Mouse (Mus musculus) midbrain, embryonic 10.5 days (tissue): ENCODE data around the gene Agpat1. TPM values are rescaled to one million over a fixed set of nuclear protein-coding genes. Genes with fewer than 3 reads are reported as not detected.
A peak's percentile ranks its signal among the peaks of the same experiment; 100 is the strongest.

Experiments
- DNase-seq: peaks from one replicate; pipeline ENCODE4 v3.0.0-alpha.2; 2017; ENCODE audit warnings: low spot score
- H3K27ac ChIP-seq: fragments of 300-500 bp; sonication (generic); replicated peaks from 2 replicates; pipeline ENCODE4 v1.5.1; 2016; ENCODE audit warnings: mild to moderate bottlenecking
- H3K27me3 ChIP-seq: fragments of 300-500 bp; sonication (generic); 2 replicates; pipeline ENCODE4 v1.6.1; 2016; ENCODE audit warnings: low read depth, mild to moderate bottlenecking; ENCODE audit not compliant: poor library complexity, severe bottlenecking
- H3K36me3 ChIP-seq: fragments of 300-500 bp; sonication (generic); 2 replicates; pipeline ENCODE4 v1.6.1; 2016; ENCODE audit warnings: mild to moderate bottlenecking, moderate library complexity
- H3K4me1 ChIP-seq: fragments of 300-500 bp; sonication (generic); 2 replicates; pipeline ENCODE4 v1.6.1; 2016
- H3K4me3 ChIP-seq: fragments of 300-500 bp; sonication (generic); 2 replicates; pipeline ENCODE4 v1.5.1; 2016; ENCODE audit warnings: mild to moderate bottlenecking, moderate library complexity
- H3K9me3 ChIP-seq: fragments of 300-500 bp; sonication (generic); replicated peaks from 2 replicates; pipeline ENCODE4 v1.6.1; 2016; ENCODE audit warnings: mild to moderate bottlenecking
- WGBS: fragments of 180-500 bp; shearing (Covaris S2); methylation state at CpG from one replicate; pipeline ENCODE4 v1.1.7; 2016; 5-methylcytosine and 5-hydroxymethylcytosine counted together
- polyA plus RNA-seq: library from polyadenylated mRNA; unstranded; fragments of >200 nt; fragmentation: Nextera tagmentation; extraction: Ambion mirVana; gene quantifications from 2 replicates; pipeline ENCODE4 v1.2.1, GENCODE M21; 2016

The Agpat1 gene
- polyA plus RNA-seq, 1 experiment from 2014 or later = 66.0 TPM

DNA sequence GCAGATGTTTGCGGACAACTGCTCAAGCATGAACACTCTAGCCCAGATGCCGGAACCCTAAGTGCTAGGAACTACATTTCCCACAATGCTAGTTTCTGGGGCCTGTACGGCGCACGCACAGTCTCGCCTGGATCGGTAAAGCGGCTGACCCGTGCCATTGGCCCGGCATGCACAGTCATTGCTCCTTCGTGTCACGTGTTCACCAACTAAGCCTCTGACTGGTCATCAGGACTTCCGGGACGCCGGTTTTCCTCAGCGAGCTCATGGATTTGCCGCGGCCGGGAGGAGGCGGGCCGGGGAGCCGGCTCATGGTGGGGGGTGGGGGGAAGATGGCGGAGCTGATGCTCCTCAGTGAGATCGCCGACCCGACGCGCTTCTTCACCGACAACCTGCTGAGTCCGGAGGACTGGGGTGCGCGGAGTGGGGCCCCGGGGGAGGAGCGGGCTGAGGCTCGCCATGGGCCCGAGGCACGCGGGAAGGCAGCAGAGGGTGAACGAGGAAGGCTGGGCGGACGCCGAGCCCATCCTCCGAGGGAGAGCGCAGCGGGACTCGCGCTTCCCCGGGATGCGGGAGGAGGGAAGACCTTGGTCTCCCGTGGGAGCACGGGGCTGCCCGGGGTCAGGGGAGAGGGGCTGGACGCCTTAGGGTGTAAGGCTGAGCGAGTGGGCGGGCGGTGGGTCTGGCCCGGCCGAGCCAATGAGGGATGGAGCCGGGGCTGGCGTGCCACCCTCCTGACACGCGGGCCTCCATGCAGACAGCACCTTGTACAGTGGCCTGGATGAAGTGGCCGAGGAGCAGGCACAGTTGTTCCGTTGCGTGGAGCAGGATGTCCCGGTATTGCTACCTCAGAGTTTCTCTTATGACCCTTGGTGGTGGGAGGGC is 43.1 kb downstream of the Agpat1 start, which contains the start of gene Atf6b:
Gene Atf6b, plus strand, starts transcription at position 241 of the 882 bp plus-strand sequence.
- Histone ChIP-seq H3K9me3 (no peaks in the 10 kb centered on the region), H3K27ac (peak within 1 kb of the TSS; percentile 93), H3K4me3 (peak within 1 kb of the TSS; percentile 82), H3K36me3 (peaks cover 51% of the 10 kb centered on the region), H3K27me3 (no peaks in the 10 kb centered on the region), H3K4me1 (peaks cover 42% of the 10 kb centered on the region)
- DNase-seq = peak; percentile 96
- 1% methylated on average over 66 of the region's 66 CpGs for WGBS

DNA sequence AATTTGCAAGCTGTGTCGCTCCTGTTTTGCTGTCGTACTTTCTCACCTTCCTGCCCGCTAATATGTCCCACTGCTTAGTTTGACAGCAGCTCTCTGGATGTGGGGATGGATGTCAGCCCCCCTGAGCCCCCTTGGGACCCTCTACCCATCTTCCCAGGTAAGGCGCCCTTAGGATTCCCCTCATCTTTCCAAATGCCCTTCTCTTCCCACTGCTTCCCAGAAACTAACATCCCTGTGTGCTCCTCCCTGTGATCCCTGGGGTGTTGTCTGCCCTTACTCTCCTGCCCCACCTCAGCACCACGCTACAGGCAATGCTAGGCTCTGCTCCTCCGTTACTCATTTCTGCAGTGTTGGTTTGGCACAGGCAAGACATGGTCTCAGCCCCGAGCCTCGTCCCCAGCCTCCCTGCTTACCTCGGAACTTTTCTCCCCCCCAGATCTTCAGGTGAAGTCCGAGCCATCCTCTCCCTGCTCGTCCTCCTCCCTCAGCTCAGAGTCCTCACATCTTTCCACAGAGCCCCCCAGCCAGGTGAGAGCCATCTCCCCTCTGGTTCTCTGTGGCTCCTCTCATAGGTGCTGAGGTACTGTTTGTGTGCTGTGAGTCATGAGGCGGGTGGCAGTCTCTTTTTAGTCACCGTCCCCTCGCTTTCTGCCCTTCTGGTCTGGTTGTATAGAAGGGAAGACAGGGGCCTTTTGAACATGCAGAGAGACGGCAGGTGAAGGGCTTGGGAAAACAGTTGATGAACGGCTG is 44.3 kb downstream of the Agpat1 start:
- peaks cover 63% of the 10 kb centered on the region for H3K36me3 ChIP-seq
- 87% methylated on average over 16 of the region's 16 CpGs for WGBS
- H3K27me3 ChIP-seq = no peaks in the 10 kb centered on the region
- H3K9me3 ChIP-seq = no peaks in the 10 kb centered on the region
- H3K4me3 ChIP-seq = peak overlapping the region; percentile 82
- DNase-seq = no peak
- peaks cover 42% of the 10 kb centered on the region for H3K4me1 ChIP-seq
- no peak overlapping the region for H3K27ac ChIP-seq

DNA sequence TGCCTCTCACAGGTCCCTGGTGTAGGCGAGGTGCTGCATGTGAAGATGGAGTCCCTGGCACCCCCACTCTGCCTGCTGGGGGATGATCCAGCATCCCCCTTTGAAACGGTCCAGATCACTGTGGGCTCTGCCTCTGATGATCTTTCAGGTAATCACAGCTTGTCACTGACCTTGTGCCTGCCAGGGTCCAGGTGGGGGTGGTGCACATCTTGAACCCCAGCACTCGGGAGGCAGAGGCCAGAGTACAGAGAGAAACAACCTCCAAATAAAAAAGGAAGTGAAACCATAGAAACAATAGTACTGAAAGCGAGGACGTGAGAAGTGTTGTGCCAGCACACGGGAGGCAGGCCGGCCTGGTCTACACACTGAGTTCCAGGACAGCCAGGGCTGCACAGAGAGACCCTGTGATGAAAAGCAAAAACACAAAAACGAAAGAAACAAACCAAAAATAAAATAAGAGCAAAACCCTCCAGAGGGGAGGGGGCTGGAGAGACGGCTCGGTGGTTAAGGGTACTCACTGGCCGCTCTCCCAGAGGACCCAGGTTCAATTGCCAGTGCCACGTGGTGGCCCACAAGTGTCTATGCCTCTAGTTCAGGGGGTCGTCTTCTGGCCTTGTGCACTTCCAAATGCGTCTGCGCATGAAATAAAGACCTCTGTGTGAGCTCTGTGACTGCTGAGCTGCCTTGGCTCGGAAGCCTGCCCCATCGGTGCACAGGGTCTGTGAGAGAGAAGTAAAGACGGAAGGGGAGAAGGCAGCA is 45.2 kb downstream of the Agpat1 start:
- no peak for DNase-seq
- H3K4me1 ChIP-seq = peaks cover 42% of the 10 kb centered on the region
- no peaks in the 10 kb centered on the region for H3K9me3 ChIP-seq
- WGBS = 91% methylated on average over 18 of the region's 18 CpGs
- H3K27ac ChIP-seq = no peak overlapping the region
- H3K27me3 ChIP-seq = no peaks in the 10 kb centered on the region
- peaks cover 73% of the 10 kb centered on the region for H3K36me3 ChIP-seq
- H3K4me3 ChIP-seq = 0 out of 2 replicates have a peak overlapping the region, but pooled peaks have one; percentile 82

DNA sequence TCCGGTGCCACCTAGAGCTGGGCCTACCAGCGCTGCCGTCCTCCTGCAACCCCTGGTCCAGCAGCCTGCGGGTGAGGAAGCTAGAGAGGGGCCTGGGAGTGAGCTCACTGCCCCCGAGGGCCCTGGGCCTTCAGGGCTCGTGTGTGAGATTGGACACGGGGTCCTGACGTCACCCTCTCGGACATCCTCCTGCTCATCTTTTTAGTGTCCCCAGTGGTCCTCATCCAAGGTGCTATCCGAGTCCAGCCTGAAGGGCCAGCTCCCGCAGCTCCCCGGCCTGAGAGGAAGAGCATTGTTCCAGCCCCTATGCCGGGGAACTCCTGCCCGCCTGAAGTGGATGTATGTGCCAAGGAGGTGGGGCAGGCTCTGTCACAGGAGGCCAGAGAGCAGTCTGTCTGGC is 46.7 kb downstream of the Agpat1 start:
- Histone ChIP-seq H3K27ac (no peak overlapping the region), H3K9me3 (no peaks in the 10 kb centered on the region), H3K4me3 (no peak overlapping the region), H3K27me3 (no peaks in the 10 kb centered on the region), H3K36me3 (peaks cover 83% of the 10 kb centered on the region), H3K4me1 (peaks cover 38% of the 10 kb centered on the region)
- DNase-seq = no peak
- WGBS = 92% methylated on average over 14 of the region's 14 CpGs

DNA sequence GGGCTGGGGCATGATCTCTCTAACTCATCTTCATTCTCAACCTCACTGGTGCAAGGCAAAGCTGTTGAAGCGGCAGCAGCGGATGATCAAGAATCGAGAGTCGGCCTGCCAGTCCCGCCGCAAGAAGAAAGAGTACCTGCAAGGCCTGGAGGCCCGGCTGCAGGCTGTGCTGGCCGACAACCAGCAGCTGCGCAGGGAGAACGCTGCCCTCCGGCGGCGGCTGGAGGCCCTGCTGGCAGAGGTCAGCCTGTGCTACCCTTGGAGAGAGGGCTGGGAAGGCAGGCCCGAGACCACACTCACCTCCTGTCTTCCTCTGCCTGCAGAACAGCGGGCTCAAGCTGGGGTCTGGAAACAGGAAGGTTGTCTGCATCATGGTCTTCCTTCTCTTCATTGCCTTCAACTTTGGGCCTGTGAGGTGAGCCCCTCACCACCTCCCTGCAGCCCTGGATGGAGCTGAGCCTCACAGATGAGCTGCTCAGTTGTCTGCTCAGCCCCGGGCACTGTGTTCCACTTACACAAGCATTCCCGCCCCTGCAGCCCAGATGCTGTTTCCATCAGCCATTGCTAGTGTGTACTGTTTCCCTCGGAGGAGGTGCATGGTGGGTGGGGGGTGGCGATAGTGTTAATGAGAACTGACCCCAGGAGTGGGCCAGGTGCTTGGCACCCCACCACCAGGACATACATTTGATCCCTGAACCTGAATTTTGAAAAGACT is 47.6 kb downstream of the Agpat1 start:
- peaks cover 76% of the 10 kb centered on the region for H3K36me3 ChIP-seq
- 53% methylated on average over 19 of the region's 19 CpGs for WGBS
- H3K4me3 ChIP-seq = no peak overlapping the region
- no peaks in the 10 kb centered on the region for H3K9me3 ChIP-seq
- H3K27me3 ChIP-seq = no peaks in the 10 kb centered on the region
- H3K27ac ChIP-seq = no peak overlapping the region
- DNase-seq = peak; percentile 60
- peaks cover 38% of the 10 kb centered on the region for H3K4me1 ChIP-seq

DNA sequence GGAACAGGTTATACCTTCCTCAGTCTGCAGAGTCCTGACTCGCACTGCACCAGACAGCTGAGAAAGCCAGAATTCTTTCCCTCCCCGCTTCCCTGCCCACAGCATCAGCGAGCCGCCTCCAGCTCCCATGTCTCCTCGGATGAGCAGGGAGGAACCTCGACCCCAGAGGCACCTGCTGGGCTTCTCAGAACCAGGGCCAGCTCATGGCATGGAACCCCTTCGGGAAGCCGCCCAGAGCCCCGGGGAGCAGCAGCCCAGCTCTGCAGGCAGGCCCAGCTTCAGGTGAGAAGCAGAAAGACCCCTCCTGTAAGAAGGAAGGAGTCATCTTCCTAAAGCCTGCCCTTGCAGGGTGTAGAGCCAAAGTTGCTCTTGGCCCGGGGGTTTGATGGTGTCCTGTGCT is 48.5 kb downstream of the Agpat1 start:
- 93% methylated on average over 10 of the region's 10 CpGs for WGBS
- no peak overlapping the region for H3K4me3 ChIP-seq
- no peaks in the 10 kb centered on the region for H3K27me3 ChIP-seq
- DNase-seq = no peak
- no peak overlapping the region for H3K27ac ChIP-seq
- H3K9me3 ChIP-seq = no peaks in the 10 kb centered on the region
- peaks cover 76% of the 10 kb centered on the region for H3K36me3 ChIP-seq
- peaks cover 45% of the 10 kb centered on the region for H3K4me1 ChIP-seq

DNA sequence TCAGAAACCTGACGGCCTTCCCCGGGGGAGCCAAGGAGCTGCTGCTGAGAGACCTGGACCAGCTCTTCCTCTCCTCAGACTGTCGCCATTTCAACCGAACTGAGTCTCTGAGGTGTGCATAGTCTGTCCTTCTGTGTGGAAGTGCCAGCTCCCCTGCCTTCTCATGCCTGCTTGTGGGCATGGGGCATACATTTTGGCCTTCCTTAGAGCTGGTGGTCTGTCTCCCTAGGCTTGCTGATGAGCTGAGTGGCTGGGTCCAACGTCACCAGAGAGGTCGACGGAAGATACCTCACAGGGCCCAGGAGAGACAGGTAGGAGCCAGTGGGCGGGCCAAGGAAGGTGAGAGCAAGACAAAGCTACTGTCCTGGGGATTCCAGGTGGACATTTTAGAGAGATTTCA is 48.9 kb downstream of the Agpat1 start:
- Histone ChIP-seq H3K36me3 (peaks cover 76% of the 10 kb centered on the region), H3K27ac (no peak overlapping the region), H3K4me3 (no peak overlapping the region), H3K4me1 (peaks cover 42% of the 10 kb centered on the region), H3K27me3 (no peaks in the 10 kb centered on the region), H3K9me3 (no peaks in the 10 kb centered on the region)
- DNase-seq = no peak
- 94% methylated on average over 8 of the region's 8 CpGs for WGBS

DNA sequence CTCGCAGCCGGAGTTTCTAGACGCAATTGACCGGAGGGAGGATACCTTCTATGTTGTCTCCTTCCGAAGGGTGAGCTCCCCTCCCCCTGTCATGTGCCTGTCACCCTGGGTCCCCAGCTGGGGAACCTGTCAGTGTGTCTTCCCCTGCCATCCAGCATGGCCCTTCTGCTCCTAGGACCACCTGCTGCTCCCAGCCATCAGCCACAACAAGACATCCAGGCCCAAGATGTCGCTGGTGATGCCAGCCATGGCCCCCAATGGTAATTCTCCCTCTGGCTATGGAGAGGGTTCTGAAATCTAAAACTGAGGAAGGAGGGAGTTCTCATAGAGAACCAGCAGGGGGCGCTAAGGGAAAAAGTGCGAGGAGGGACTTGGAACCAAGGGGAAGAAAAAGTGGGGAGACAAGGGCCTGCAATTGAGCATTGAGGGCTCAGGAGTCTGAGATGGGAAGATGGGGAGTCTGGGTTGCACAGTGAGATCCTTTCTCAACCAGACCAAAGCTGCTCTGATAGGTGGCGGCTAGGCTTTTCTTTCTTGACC is 49.8 kb downstream of the Agpat1 start:
- H3K36me3 ChIP-seq = peaks cover 69% of the 10 kb centered on the region
- peak; percentile 53 for DNase-seq
- no peak overlapping the region for H3K4me3 ChIP-seq
- H3K9me3 ChIP-seq = no peaks in the 10 kb centered on the region
- peaks cover 34% of the 10 kb centered on the region for H3K4me1 ChIP-seq
- peaks cover 3% of the 10 kb centered on the region; the same call in 1 of the 2 replicates for H3K27me3 ChIP-seq
- 65% methylated on average over 9 of the region's 9 CpGs for WGBS
- H3K27ac ChIP-seq = no peak overlapping the region

DNA sequence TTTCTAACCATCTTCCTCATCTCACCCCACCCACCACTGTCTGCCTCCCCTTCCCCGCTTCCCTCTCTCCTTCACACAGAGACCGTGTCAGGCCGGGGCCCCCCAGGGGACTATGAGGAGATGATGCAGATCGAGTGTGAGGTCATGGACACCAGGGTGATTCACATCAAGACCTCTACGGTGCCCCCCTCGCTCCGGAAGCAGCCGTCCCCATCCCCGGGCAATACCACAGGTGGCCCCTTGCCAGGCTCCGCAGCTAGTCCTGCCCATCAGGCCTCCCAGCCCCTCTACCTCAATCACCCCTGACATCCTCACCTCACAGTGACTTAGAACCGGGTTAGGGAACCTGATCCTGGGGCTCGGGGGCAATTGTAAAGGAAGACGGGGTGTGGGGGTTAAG is 50.3 kb downstream of the Agpat1 start:
- H3K4me1 ChIP-seq = peaks cover 32% of the 10 kb centered on the region
- no peak overlapping the region for H3K27ac ChIP-seq
- WGBS = 94% methylated on average over 13 of the region's 13 CpGs
- H3K4me3 ChIP-seq = no peak overlapping the region
- no peak for DNase-seq
- peaks cover 63% of the 10 kb centered on the region for H3K36me3 ChIP-seq
- H3K27me3 ChIP-seq = peaks cover 9% of the 10 kb centered on the region
- H3K9me3 ChIP-seq = no peaks in the 10 kb centered on the region

DNA sequence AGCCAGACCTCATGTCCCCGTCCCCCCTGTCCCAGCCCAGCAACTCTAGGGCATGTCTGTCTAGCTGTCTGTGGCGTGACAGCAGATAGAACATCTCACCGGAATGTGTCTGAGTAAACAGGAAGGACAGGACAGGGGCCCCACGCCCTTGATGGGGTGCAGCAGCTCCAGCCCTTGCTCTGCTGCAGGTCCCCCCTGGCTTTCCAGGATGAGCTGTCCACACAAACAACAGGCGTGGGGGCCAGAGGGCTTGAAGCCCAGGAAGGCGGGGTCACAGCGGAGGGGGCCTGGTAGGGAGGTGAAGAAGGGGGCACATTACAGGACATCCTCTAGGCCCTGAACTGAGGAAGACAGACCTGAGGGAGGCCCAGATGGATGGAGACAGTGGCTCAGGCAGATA is 51.1 kb downstream of the Agpat1 start:
- H3K27ac ChIP-seq = peak overlapping the region; percentile 3; the same call in 1 of the 2 replicates
- H3K4me1 ChIP-seq = peaks cover 32% of the 10 kb centered on the region
- H3K9me3 ChIP-seq = no peaks in the 10 kb centered on the region
- no peak for DNase-seq
- H3K4me3 ChIP-seq = no peak overlapping the region
- WGBS = 91% methylated on average over 7 of the region's 7 CpGs
- H3K27me3 ChIP-seq = peaks cover 17% of the 10 kb centered on the region
- peaks cover 56% of the 10 kb centered on the region for H3K36me3 ChIP-seq

DNA sequence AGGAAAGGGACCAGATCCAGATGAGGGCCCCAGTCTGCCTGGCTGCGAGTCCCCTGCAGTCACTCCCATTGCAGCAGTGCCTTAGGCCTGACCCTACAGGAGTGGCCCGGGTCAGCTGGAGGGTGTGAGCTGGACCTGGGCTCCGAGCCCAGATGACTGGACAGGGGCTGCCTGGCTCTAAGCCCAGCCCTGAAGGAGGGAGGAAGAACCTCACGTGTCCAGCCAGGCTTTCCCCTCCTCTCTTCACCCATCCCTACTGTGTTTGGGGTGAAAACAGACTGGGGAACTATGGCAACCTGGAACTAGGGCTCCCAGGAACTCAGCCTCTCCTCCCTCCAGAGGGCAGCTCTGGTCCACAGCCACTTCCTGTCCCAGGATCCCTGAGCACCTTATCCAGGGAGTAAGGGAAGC is 51.5 kb downstream of the Agpat1 start:
- H3K4me1 ChIP-seq = peaks cover 37% of the 10 kb centered on the region
- no peak overlapping the region for H3K4me3 ChIP-seq
- peak overlapping the region; percentile 3; the same call in 1 of the 2 replicates for H3K27ac ChIP-seq
- no peak for DNase-seq
- no peaks in the 10 kb centered on the region for H3K9me3 ChIP-seq
- H3K27me3 ChIP-seq = peaks cover 21% of the 10 kb centered on the region
- WGBS = 73% methylated on average over 4 of the region's 4 CpGs
- peaks cover 52% of the 10 kb centered on the region for H3K36me3 ChIP-seq

DNA sequence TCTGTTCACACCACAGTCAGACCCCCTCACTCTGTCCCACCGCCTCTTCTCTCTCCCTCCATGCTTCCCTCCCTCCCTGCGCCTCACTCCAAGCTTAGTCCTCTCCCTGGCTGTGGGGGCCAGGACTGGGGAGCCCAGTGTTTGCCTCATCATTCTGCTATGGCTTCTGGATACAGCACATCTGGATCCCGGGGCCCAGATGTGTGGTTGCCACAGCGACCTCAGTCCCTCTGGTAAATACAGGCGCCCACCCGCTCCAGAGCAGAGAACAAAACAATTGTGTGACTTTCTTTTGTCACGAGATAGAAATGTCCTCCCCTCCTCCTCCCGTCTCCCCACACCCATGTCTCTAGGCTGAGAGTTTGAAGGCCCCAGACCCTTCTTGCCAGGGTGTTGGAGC is 52.6 kb downstream of the Agpat1 start:
- DNase-seq = no peak
- no peak overlapping the region for H3K4me3 ChIP-seq
- H3K4me1 ChIP-seq = peaks cover 41% of the 10 kb centered on the region
- H3K9me3 ChIP-seq = no peaks in the 10 kb centered on the region
- peaks cover 32% of the 10 kb centered on the region for H3K27me3 ChIP-seq
- H3K36me3 ChIP-seq = peaks cover 41% of the 10 kb centered on the region
- peak overlapping the region; percentile 57 for H3K27ac ChIP-seq
- WGBS = 39% methylated on average over 8 of the region's 8 CpGs
